Mouse (Mus musculus) liver, postnatal 0 days (tissue): ENCODE measurements at regions not wholly inside any gene's neighbourhood (a gene's known extent, or its start where the extent isn't known, plus 50 kb on each side); places are given as distances from the start of the nearest gene placed in this dataset.

Experiments used
- CTCF ChIP-seq: sonication (generic); IDR thresholded peaks from 2 replicates; pipeline ENCODE4 v1.5.1; 2016; ENCODE audit warnings: antibody characterized with exemption, low read depth
- EP300 ChIP-seq: IDR thresholded peaks from 2 replicates; pipeline ENCODE4 v1.6.1; 2016; ENCODE audit warnings: antibody characterized with exemption, low read depth, mild to moderate bottlenecking

- TF ChIP-seq EP300 (no peak), CTCF (no peak)
Measured at GRCm38 (mm10) chr13:29119357-29119756, 165.8 kb upstream of the Sox4 start.
